Mouse (Mus musculus) liver, postnatal 0 days (tissue): ENCODE measurements around the gene Dock9. TPM values are rescaled to one million over a fixed set of nuclear protein-coding genes. Genes with fewer than 3 reads are reported as not detected.

ENCODE experiments used
- ATAC-seq: fragments of 200-750 bp; cut with Nextera tagmentation; 2 replicates; pipeline ENCODE4 v1.8.0; 2017; ENCODE audit warnings: mild to moderate bottlenecking, moderate library complexity
- DNase-seq: peaks from one replicate; pipeline ENCODE4 v3.0.0-alpha.2; 2016
- H3K27ac ChIP-seq: fragments of 300-500 bp; sonication (generic); 2 replicates; pipeline ENCODE4 v1.5.1; 2014; ENCODE audit warnings: antibody characterized with exemption, moderate library complexity, mild to moderate bottlenecking, low read depth
- H3K27me3 ChIP-seq: fragments of 300-500 bp; sonication (generic); 2 replicates; pipeline ENCODE4 v1.6.1; 2014; ENCODE audit warnings: low read length, control low read depth, mixed read lengths; ENCODE audit not compliant: insufficient read depth
- H3K36me3 ChIP-seq: fragments of 300-500 bp; sonication (generic); replicated peaks from 2 replicates; pipeline ENCODE4 v1.6.1; 2014; ENCODE audit warnings: mild to moderate bottlenecking, control low read depth, low read length, moderate library complexity, mixed read lengths; ENCODE audit not compliant: insufficient read depth
- H3K4me1 ChIP-seq: fragments of 300-500 bp; sonication (generic); 2 replicates; pipeline ENCODE4 v1.6.1; 2014; ENCODE audit warnings: antibody characterized with exemption, mild to moderate bottlenecking, control low read depth; ENCODE audit not compliant: insufficient read depth
- H3K4me2 ChIP-seq: fragments of 300-500 bp; sonication (generic); 2 replicates; pipeline ENCODE4 v1.6.1; 2014; ENCODE audit warnings: low read depth, mild to moderate bottlenecking, low read length, moderate library complexity, mixed read lengths
- H3K4me3 ChIP-seq: fragments of 300-500 bp; sonication (generic); 2 replicates; pipeline ENCODE4 v1.5.1; 2014; ENCODE audit warnings: low read depth, low read length
- H3K9ac ChIP-seq: fragments of 300-500 bp; sonication (generic); replicated peaks from 2 replicates; pipeline ENCODE4 v1.6.1; 2014; ENCODE audit warnings: mild to moderate bottlenecking, moderate library complexity
- H3K9me3 ChIP-seq: fragments of 300-500 bp; sonication (generic); 2 replicates; pipeline ENCODE4 v1.6.1; 2016; ENCODE audit warnings: mild to moderate bottlenecking, control low read depth, low read length, mixed read lengths
- CTCF ChIP-seq: sonication (generic); IDR thresholded peaks from 2 replicates; pipeline ENCODE4 v1.5.1; 2016; ENCODE audit warnings: antibody characterized with exemption, low read depth
- EP300 ChIP-seq: IDR thresholded peaks from 2 replicates; pipeline ENCODE4 v1.6.1; 2016; ENCODE audit warnings: antibody characterized with exemption, low read depth, mild to moderate bottlenecking
- WGBS: fragments of 180-500 bp; shearing (Covaris S2); extraction: QIAGEN DNeasy Blood & Tissue Kit; methylation state at CpG from one replicate; pipeline ENCODE4 v1.1.7; 2014; ENCODE audit not compliant: insufficient replicate concordance; 5-methylcytosine and 5-hydroxymethylcytosine counted together
- polyA plus RNA-seq: library from polyadenylated mRNA; unstranded; fragments of >200 nt; fragmentation: Nextera tagmentation; extraction: Ambion mirVana; gene quantifications from 2 replicates; pipeline ENCODE4 v1.2.1, GENCODE M21; 2015

The Dock9 gene
- polyA plus RNA-seq, 1 experiment from 2014 or later = 1.4 TPM

DNA sequence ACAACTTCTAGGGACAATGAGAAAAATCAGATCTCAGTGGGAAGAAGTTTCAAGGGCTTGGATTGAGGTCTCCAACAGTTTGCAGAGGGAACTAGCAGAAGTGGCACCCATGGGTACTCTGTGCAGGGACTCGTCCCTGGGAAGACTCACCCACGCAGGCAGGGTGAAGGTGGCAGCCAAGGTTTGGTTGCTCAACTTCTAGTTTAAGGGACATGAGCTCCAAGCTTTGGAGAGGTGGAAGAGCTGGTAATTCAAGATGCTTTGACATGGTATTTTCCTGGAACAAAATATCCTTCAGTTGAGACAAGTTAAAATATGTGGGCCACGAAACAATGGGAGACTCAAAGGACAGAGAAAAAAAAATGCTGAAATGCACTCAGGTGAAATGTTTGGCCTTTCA lies 263.1 kb downstream of the Dock9 start:
- no peak overlapping the region for H3K4me3 ChIP-seq
- no peaks in the 10 kb centered on the region for H3K4me1 ChIP-seq
- TF ChIP-seq CTCF (no peak), EP300 (no peak)
- H3K9me3 ChIP-seq = no peaks in the 10 kb centered on the region
- no peak overlapping the region for H3K27ac ChIP-seq
- no peak overlapping the region for H3K9ac ChIP-seq
- H3K36me3 ChIP-seq = no peaks in the 10 kb centered on the region
- DNase-seq = no peak
- no peaks in the 10 kb centered on the region for H3K27me3 ChIP-seq
- 74% methylated on average over 3 of the region's 3 CpGs for WGBS
- no peak for ATAC-seq
- no peak overlapping the region for H3K4me2 ChIP-seq

DNA sequence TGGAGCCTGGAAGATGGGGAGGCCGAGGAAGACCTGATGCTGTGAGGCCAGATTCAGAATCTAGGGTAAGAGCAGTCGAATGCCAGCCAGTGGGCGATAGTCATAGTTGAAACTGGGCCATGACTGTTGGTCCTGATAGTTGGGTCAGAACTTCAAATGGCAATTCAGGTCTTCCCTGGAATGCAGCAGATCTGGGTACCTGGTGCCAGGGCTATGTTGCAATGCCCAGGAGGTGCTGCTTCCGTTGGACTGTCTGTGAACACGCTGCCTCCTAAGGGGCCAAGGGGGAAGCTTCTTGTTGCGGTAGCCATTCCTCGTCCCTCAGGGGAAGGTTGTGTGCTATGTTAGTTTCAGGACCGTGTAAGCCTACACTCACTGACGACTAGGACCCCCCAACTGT lies 266.8 kb downstream of the Dock9 start:
- H3K4me2 ChIP-seq = no peak overlapping the region
- TF ChIP-seq EP300 (no peak), CTCF (no peak)
- H3K9me3 ChIP-seq = no peaks in the 10 kb centered on the region
- no peaks in the 10 kb centered on the region for H3K36me3 ChIP-seq
- no peaks in the 10 kb centered on the region for H3K4me1 ChIP-seq
- DNase-seq = no peak
- ATAC-seq = no peak
- H3K4me3 ChIP-seq = no peak overlapping the region
- 76% methylated on average over 9 of the region's 9 CpGs for WGBS
- no peak overlapping the region for H3K9ac ChIP-seq
- no peak overlapping the region for H3K27ac ChIP-seq
- H3K27me3 ChIP-seq = no peaks in the 10 kb centered on the region

DNA sequence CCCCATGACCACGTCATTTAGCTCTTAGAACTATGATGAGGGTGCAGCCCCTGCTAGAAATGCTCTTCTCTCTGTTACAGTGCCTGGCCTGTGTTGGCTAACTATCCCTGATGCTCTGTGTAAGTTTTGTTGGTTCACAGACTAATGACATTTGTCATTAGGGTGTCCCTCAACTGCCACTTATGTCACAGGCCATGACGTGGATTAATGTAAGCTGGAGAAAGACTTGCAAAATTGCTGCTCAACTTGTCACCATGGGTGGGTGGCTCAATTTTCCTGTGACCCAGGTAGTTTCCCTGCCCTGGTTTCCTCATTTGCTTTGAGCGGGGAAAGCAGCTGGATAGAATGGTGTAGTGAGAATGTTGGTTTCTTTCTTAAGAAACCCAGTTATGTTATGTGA lies 269.8 kb downstream of the Dock9 start:
- H3K27me3 ChIP-seq = no peaks in the 10 kb centered on the region
- 63% methylated on average over 3 of the region's 3 CpGs for whole genome bisulfite sequencing
- H3K36me3 ChIP-seq = no peaks in the 10 kb centered on the region
- no peak overlapping the region for H3K27ac ChIP-seq
- no peak for DNase-seq
- H3K9me3 ChIP-seq = no peaks in the 10 kb centered on the region
- ATAC-seq = no peak
- H3K4me2 ChIP-seq = no peak overlapping the region
- TF ChIP-seq EP300 = no peak
- no peak for TF ChIP-seq CTCF
- H3K4me1 ChIP-seq = no peaks in the 10 kb centered on the region
- no peak overlapping the region for H3K9ac ChIP-seq
- H3K4me3 ChIP-seq = no peak overlapping the region

DNA sequence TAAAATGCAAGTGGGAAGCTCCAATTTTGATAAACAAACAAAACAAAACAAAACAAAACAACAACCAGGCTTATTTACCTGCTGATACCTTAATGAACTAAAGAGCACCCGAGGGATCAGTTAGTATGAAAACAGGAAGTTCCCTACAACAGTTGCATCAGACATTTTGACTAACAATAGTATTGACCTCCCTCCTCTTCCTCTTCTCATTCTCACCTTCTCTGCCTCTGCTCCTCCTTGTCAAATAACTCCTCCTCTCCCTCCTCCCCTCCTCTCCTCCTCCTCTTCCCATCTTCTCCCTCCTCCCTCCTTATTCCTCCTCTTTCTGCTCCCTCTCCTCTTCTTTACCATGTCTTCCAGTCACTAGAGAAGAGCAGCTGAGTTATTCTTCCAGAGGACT lies 270.4 kb downstream of the Dock9 start:
- TF ChIP-seq EP300 (no peak), CTCF (no peak)
- no peaks in the 10 kb centered on the region for H3K4me1 ChIP-seq
- WGBS = 17% methylated on average over 1 of the region's 1 CpGs
- H3K9me3 ChIP-seq = no peaks in the 10 kb centered on the region
- H3K4me3 ChIP-seq = no peak overlapping the region
- no peak for ATAC-seq
- no peak overlapping the region for H3K4me2 ChIP-seq
- DNase-seq = no peak
- no peak overlapping the region for H3K27ac ChIP-seq
- H3K9ac ChIP-seq = no peak overlapping the region
- no peaks in the 10 kb centered on the region for H3K36me3 ChIP-seq
- no peaks in the 10 kb centered on the region for H3K27me3 ChIP-seq

DNA sequence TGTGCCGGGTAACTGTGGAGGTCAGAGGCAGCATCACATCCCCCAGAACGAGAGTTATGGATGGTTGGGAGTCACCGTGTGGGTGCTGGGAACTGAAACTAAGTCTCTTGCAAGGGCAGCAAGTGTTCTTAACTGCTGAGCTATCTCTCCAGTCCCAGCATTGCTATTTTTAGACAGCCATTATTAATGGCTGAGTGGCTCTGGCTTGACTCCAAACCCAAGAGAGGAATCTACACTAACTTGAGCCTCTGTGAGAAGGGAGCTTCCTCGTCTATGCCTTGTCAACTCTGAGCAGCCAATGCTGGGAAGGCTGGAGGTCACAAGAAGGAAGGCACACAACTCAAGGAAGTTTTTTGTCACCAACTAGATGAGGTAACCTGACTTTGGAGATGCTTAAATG lies 275.9 kb downstream of the Dock9 start:
- Histone ChIP-seq H3K9me3 (no peaks in the 10 kb centered on the region), H3K9ac (no peak overlapping the region), H3K36me3 (no peaks in the 10 kb centered on the region), H3K27ac (no peak overlapping the region), H3K4me1 (no peaks in the 10 kb centered on the region), H3K4me2 (no peak overlapping the region), H3K4me3 (no peak overlapping the region), H3K27me3 (no peaks in the 10 kb centered on the region)
- TF ChIP-seq EP300 (no peak), CTCF (no peak)
- DNase-seq (no peak), ATAC-seq (no peak)
- WGBS = 57% methylated on average over 4 of the region's 4 CpGs

DNA sequence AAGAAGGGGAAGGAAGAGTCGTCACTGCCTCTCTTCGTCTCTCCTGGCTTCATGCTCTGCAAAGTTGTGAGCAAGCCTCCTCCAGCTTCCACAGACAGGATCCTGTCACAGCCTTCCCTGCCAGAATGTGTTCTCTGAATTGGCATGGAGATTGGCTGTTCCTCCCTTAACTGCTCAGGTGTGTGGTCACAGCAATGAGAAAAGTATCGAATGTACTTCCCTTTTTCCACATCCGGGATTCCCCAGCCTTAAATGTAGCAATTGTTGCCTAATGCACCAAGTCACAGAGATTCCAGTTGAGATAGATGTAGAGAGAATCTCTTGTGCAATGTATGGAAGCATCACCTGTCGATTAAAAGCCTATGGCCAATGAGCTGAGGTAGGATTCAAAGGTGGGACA lies 280.8 kb downstream of the Dock9 start:
- Histone ChIP-seq H3K36me3 (no peaks in the 10 kb centered on the region), H3K9ac (no peak overlapping the region), H3K27me3 (no peaks in the 10 kb centered on the region), H3K4me1 (no peaks in the 10 kb centered on the region), H3K4me2 (no peak overlapping the region), H3K9me3 (no peaks in the 10 kb centered on the region), H3K27ac (no peak overlapping the region), H3K4me3 (no peak overlapping the region)
- TF ChIP-seq EP300 (no peak), CTCF (no peak)
- WGBS = 48% methylated on average over 5 of the region's 5 CpGs
- no peak for DNase-seq
- no peak for ATAC-seq

DNA sequence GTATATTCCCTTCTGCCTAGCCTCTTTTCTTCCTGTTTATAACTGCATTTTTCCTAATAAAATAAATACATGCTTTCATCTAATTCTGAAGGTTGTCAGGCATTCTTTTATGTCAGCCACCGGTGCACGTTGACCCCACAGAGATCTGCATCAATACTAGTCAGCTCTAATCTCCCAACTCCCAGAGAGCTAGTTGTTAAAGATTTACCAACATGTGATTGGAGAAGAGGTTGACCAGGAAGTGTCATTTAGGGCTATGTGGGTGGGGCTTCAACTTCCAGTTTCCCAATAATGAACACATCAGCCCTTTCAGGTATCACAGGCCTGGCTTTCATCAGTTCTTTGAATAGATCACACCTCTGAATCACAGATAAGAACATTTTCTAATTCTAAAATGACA lies 288.7 kb downstream of the Dock9 start:
- Histone ChIP-seq H3K27ac (no peak overlapping the region), H3K4me3 (no peak overlapping the region), H3K27me3 (peaks cover 14% of the 10 kb centered on the region), H3K4me2 (no peak overlapping the region), H3K36me3 (no peaks in the 10 kb centered on the region), H3K4me1 (peaks cover 4% of the 10 kb centered on the region; the same call in 1 of the 2 replicates), H3K9ac (no peak overlapping the region), H3K9me3 (no peaks in the 10 kb centered on the region)
- WGBS = 56% methylated on average over 2 of the region's 2 CpGs
- TF ChIP-seq CTCF = no peak
- TF ChIP-seq EP300 = no peak
- DNase-seq (no peak), ATAC-seq (peak; percentile 61; the same call in 1 of the 2 replicates)
